Mouse (Mus musculus) urinary bladder, postnatal 10 days (tissue): Measurements from ENCODE around the gene Efcab5.
"Not testable (repeated sequence)": the region's sequence is repeated elsewhere in the genome, so short reads cannot be mapped to it uniquely, and the experiment has no call there.

ENCODE experiments used
- DNase-seq: peaks from one replicate; pipeline ENCODE4 v3.0.0; 2022; ENCODE audit warnings: low spot score

Efcab5 gene

GRCm38 (mm10) chr11:77179771-77180170, 9.0 kb downstream of the Efcab5 start:
- no peak for DNase-seq

GRCm38 (mm10) chr11:77174531-77174930, 14.2 kb downstream of the Efcab5 start:
- no peak for DNase-seq

- DNase-seq: no peak
These were observed 15.0 kb downstream of the Efcab5 start for GRCm38 (mm10) chr11:77173731-77174130.

GRCm38 (mm10) chr11:77160744-77161143, 28.0 kb downstream of the Efcab5 start:
- DNase-seq: no peak

- no peak for DNase-seq
These were observed 28.4 kb downstream of the Efcab5 start for GRCm38 (mm10) chr11:77160341-77160740.

GRCm38 (mm10) chr11:77154214-77154613, 34.6 kb downstream of the Efcab5 start:
- no peak for DNase-seq

- DNase-seq: no peak
These were observed 38.0 kb downstream of the Efcab5 start for GRCm38 (mm10) chr11:77150806-77151205.

- not testable (repeated sequence) for DNase-seq
These were observed 38.8 kb downstream of the Efcab5 start for GRCm38 (mm10) chr11:77149783-77150630.

GRCm38 (mm10) chr11:77148774-77149173, 40.0 kb downstream of the Efcab5 start:
- DNase-seq: no peak

- DNase-seq: no peak
These were observed 41.0 kb downstream of the Efcab5 start for GRCm38 (mm10) chr11:77147753-77148152.

- DNase-seq: no peak
These were observed 43.3 kb downstream of the Efcab5 start for GRCm38 (mm10) chr11:77145423-77145822.

- no peak for DNase-seq
These were observed 46.8 kb downstream of the Efcab5 start for GRCm38 (mm10) chr11:77141938-77142337.

GRCm38 (mm10) chr11:77139976-77140375, 48.8 kb downstream of the Efcab5 start:
- no peak for DNase-seq

GRCm38 (mm10) chr11:77133450-77133849, 55.3 kb downstream of the Efcab5 start:
- no peak for DNase-seq

- DNase-seq: no peak
These were observed 56.2 kb downstream of the Efcab5 start for GRCm38 (mm10) chr11:77132580-77132979.

- DNase-seq: no peak
These were observed 60.2 kb downstream of the Efcab5 start for GRCm38 (mm10) chr11:77128562-77128961.

GRCm38 (mm10) chr11:77111141-77111540, 77.6 kb downstream of the Efcab5 start:
- no peak for DNase-seq

GRCm38 (mm10) chr11:77108442-77108841, 80.3 kb downstream of the Efcab5 start:
- no peak for DNase-seq

GRCm38 (mm10) chr11:77107872-77108271, 80.9 kb downstream of the Efcab5 start:
- DNase-seq: not testable (repeated sequence)

- DNase-seq: no peak
These were observed 81.8 kb downstream of the Efcab5 start for GRCm38 (mm10) chr11:77106961-77107360.

GRCm38 (mm10) chr11:77100137-77100937, 88.4 kb downstream of the Efcab5 start:
- peak; percentile 50 for DNase-seq

GRCm38 (mm10) chr11:77098332-77098972, 90.3 kb downstream of the Efcab5 start:
- no peak for DNase-seq

- DNase-seq: no peak
These were observed 91.8 kb downstream of the Efcab5 start for GRCm38 (mm10) chr11:77096991-77097390.
